Mouse (Mus musculus) kidney, adult 8-10 months (tissue): Measurements from ENCODE around the gene Icam5.
"Not testable (repeated sequence)": the region's sequence is repeated elsewhere in the genome, so short reads cannot be mapped to it uniquely, and the experiment has no call there.

ENCODE experiments used
- DNase-seq, 2 experiments: peaks; one replicate each; pipeline ENCODE4 v3.0.0; 2022

Gene Icam5

GRCm38 (mm10) chr9:21036161-21036560, 4.3 kb downstream of the Icam5 start:
- DNase-seq = no peak

- DNase-seq = no peak
Observed at GRCm38 (mm10) chr9:21036666-21037065, 4.8 kb downstream of the Icam5 start.

- DNase-seq = no peak
Observed at GRCm38 (mm10) chr9:21037481-21037891, 5.6 kb downstream of the Icam5 start.

- no peak for DNase-seq
Observed at GRCm38 (mm10) chr9:21039779-21040178, 7.9 kb downstream of the Icam5 start.

- DNase-seq = no peak
Observed at GRCm38 (mm10) chr9:21041308-21041707, 9.4 kb downstream of the Icam5 start.

- no peak for DNase-seq
Observed at GRCm38 (mm10) chr9:21043563-21043962, 11.7 kb downstream of the Icam5 start.

GRCm38 (mm10) chr9:21044785-21045184, 12.9 kb downstream of the Icam5 start:
- DNase-seq = not testable (repeated sequence)

- no peak for DNase-seq
Observed at GRCm38 (mm10) chr9:21045235-21045634, 13.4 kb downstream of the Icam5 start.

- DNase-seq = no peak
Observed at GRCm38 (mm10) chr9:21051578-21051977, 19.7 kb downstream of the Icam5 start.

GRCm38 (mm10) chr9:21062928-21063327, 31.1 kb downstream of the Icam5 start:
- DNase-seq = no peak

GRCm38 (mm10) chr9:21067006-21067684, 35.3 kb downstream of the Icam5 start, which contains the start of gene Zglp1:
TSS of gene Zglp1 (minus strand) at chr9:21067093.
- no peak for DNase-seq

GRCm38 (mm10) chr9:21072641-21073040, 40.8 kb downstream of the Icam5 start:
- DNase-seq = no peak

GRCm38 (mm10) chr9:21073044-21073840, 41.4 kb downstream of the Icam5 start, which contains the start of the genes Gm49373 and Fdx1l:
TSS of gene Gm49373 (minus strand) at chr9:21073096.
TSS of gene Fdx1l (minus strand) at chr9:21073614.
- DNase-seq = peak; percentile 90 to 92

- DNase-seq = peak in 1 of 2 experiments; percentile 6
Observed at GRCm38 (mm10) chr9:21074173-21074572, 42.3 kb downstream of the Icam5 start.

- DNase-seq = no peak
Observed at GRCm38 (mm10) chr9:21075625-21076024, 43.8 kb downstream of the Icam5 start.

GRCm38 (mm10) chr9:21081127-21081526, 49.3 kb downstream of the Icam5 start:
- no peak for DNase-seq

GRCm38 (mm10) chr9:21083324-21083723, 51.5 kb downstream of the Icam5 start:
- no peak for DNase-seq
